Mouse (Mus musculus) cerebellum, adult 2 months (tissue): Measurements from ENCODE around the gene Derl3. TPM values are rescaled to one million over a fixed set of nuclear protein-coding genes. Genes with fewer than 3 reads are reported as not detected.

Experiments
- DNase-seq, 2 experiments: peaks; one replicate each; pipeline ENCODE4 v3.0.0; 2021
- H3K27ac ChIP-seq: fragments of 200-500 bp; 2 replicates; pipeline ENCODE4 v1.5.1; 2012; ENCODE audit warnings: low read length, control low read depth, inconsistent platforms; ENCODE audit not compliant: insufficient read depth
- H3K27me3 ChIP-seq: fragments of 200-500 bp; 2 replicates; pipeline ENCODE4 v1.6.1; 2012; ENCODE audit warnings: inconsistent platforms, mild to moderate bottlenecking, low read length, moderate library complexity; ENCODE audit not compliant: control insufficient read depth, insufficient read depth
- H3K4me1 ChIP-seq: fragments of 200-500 bp; 2 replicates; pipeline ENCODE4 v1.6.1; 2011; ENCODE audit warnings: low read length; ENCODE audit not compliant: control insufficient read depth, insufficient read depth
- H3K4me3 ChIP-seq: fragments of 200-500 bp; replicated peaks from 2 replicates; pipeline ENCODE3; 2011; ENCODE audit warnings: mild to moderate bottlenecking, low read depth, low read length, control low read depth; ENCODE audit not compliant: insufficient read depth
- CTCF ChIP-seq: fragments of 200-500 bp; IDR thresholded peaks from 2 replicates; pipeline ENCODE4 v1.5.1; 2011; ENCODE audit warnings: low read depth, mild to moderate bottlenecking, control low read depth, low read length, moderate library complexity, borderline replicate concordance; ENCODE audit not compliant: insufficient read depth
- POLR2A ChIP-seq: fragments of 200-500 bp; IDR thresholded peaks from 2 replicates; pipeline ENCODE4 v1.6.1; 2011; ENCODE audit warnings: low read length, control low read depth, borderline replicate concordance; ENCODE audit not compliant: insufficient read depth
- WGBS: fragments of 180-500 bp; shearing (Covaris S2); methylation state at CpG from one replicate; pipeline ENCODE4 v1.1.7; 2018; 5-methylcytosine and 5-hydroxymethylcytosine counted together
- polyA plus RNA-seq: library from polyadenylated mRNA; depleted of rRNA; stranded (reverse); fragments of >200 nt; gene quantifications from 2 replicates; pipeline ENCODE4 v1.2.3, GENCODE M21; 2012; rRNA removed

Gene Derl3
- polyA plus RNA-seq, 1 experiment = 3.4 TPM

DNA sequence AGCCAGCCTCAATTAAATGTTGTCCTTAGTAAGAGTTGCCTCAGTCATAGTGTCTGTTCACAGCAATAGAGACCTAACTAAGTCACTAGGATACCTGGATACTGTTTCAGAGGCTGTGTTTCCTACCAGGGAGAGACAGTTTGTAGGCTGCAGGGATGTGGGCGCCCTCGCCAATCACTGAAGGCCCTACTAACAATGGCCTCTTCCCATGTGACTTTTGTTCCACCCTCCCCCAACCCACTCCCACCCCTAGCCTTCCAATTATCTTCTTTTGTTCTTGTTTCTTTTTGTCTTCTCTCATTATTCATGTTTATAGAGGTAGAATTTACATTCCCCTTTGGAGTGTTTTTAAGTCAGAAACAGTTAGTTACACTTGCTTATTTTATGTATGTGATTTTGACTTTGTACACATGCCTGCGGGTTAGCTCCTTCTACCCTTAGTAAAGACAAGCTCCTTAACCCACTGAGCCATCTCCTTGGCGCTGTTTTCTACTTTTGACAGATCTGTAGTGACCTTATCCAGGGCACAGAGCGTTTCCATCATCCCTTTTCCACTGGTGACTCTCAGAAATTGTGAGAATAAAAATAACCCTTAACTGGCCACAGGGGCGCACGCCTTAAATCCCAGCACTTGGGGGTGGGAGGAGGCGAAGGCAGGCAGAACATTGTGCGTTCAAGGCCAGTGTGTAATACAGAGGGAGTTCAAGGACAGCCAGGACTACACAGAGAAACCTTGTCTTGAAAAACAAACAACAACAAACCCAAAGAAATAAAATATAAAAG, 48.0 kb downstream of the Derl3 start:
- H3K27me3 ChIP-seq = no peaks in the 10 kb centered on the region
- TF ChIP-seq CTCF = no peak
- TF ChIP-seq POLR2A = no peak
- H3K27ac ChIP-seq = no peak overlapping the region
- WGBS = 72% methylated on average over 9 of the region's 9 CpGs
- peaks cover 12% of the 10 kb centered on the region for H3K4me1 ChIP-seq
- H3K4me3 ChIP-seq = no peak overlapping the region
- no peak for DNase-seq

DNA sequence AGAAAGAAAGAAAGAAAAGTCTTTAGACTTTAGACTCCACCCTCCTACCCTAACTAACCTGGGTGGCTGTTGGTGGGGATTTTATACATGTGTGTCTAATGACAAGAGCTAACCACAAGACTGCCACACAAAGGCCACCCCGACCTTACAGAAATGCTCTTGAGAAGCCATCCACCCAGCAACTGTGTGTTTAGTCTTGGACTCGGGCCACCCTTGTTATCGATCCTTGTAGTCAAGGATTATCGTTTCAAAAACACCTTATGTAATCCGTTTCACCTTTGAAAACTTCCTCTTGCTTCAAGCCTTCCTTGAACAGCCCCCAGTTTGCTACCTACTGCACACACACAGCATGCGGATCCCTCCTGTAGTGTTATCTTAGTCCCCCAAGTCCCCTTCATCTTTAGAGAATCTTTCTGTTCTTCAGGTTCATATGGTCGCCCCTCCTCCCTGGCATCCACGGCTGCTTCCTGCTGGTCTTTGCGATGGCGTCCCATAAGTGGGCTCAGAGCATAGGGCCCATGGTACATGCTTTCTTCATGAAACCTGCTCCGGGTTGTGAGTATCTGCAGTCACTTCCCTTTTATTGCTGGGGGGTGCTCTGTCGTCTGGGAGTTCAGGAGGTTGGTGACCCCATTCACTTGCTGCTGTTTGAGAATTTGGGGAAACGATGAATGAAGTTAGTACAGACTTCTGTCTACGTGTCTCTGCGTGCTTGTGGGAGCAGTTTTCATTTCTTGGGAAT, 49.7 kb downstream of the Derl3 start, which contains the start of gene Vpreb3:
TSS of gene Vpreb3 (plus strand) at position 322 of the 742 bp plus-strand sequence.
- H3K27ac ChIP-seq = no peak within 1 kb of the TSS
- TF ChIP-seq POLR2A (no peak), CTCF (no peak)
- H3K4me1 ChIP-seq = 0 out of 2 replicates have a peak, but pooled peaks cover 4% of the 10 kb centered on the region
- no peak within 1 kb of the TSS for H3K4me3 ChIP-seq
- no peak for DNase-seq
- WGBS = 85% methylated on average over 15 of the region's 15 CpGs
- no peaks in the 10 kb centered on the region for H3K27me3 ChIP-seq

DNA sequence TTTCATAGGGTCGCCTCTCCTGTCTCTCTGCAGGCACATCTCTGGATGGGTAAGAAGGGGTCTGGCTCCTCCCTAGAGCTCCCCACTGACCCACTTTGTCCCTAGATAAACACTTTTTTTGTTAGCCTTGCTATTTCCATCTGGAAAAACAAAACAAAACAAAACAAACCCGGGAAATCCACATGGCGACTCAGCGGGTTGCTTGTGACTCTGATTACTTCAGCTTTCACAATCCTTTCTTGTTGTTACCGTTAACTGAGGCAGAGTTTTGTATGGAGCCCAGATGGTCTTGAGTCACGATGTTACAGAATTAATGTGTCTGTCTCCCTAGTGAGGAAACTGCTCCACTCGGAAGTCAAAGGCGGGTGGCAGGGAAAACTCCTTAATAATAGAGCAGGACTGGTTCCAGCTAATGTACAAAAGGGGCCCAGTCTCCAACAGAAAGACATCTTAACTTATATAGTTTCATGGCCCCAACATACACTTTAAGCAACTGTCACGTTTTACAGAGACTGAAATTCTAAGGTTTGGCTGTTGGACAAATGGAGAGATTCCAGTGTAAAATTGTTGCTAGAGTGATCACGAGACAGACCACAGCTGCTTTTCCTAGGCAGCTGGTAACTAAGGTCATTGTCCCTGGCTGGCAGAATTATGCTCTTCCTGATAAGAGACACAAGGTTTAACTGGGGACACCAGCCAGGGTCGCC, 51.0 kb downstream of the Derl3 start:
- no peak for DNase-seq
- Histone ChIP-seq H3K27me3 (no peaks in the 10 kb centered on the region), H3K4me1 (no peaks in the 10 kb centered on the region), H3K27ac (no peak overlapping the region), H3K4me3 (no peak overlapping the region)
- 29% methylated on average over 11 of the region's 11 CpGs for WGBS
- TF ChIP-seq POLR2A (no peak), CTCF (no peak)

- no peaks in the 10 kb centered on the region for H3K27me3 ChIP-seq
- WGBS = 94% methylated on average over 7 of the region's 7 CpGs
- no peak overlapping the region for H3K27ac ChIP-seq
- no peaks in the 10 kb centered on the region for H3K4me1 ChIP-seq
- no peak for DNase-seq
- H3K4me3 ChIP-seq = no peak overlapping the region
- no peak for TF ChIP-seq CTCF
- no peak for TF ChIP-seq POLR2A
Measured at GRCm38 (mm10) chr10:75945213-75945612, 52.0 kb downstream of the Derl3 start.

Other genes with a start within 250 kb of the Derl3 start
- 18.5 and 22.0 TPM in 2 replicates for gene Susd2, start 249.4 kb upstream of the Derl3 start, polyA plus RNA-seq
- 48.6 and 62.2 TPM in 2 replicates for gene Cabin1, start 129.1 kb upstream of the Derl3 start, polyA plus RNA-seq
- 146 and 151 TPM in 2 replicates for gene Ddt, start 120.0 kb upstream of the Derl3 start, polyA plus RNA-seq
- not detected in 2 replicates for gene Gm20441, start 112.5 kb upstream of the Derl3 start, polyA plus RNA-seq
- 8.5 and 8.7 TPM in 2 replicates for gene Gstt3, start 112.0 kb upstream of the Derl3 start, polyA plus RNA-seq
- gene Gstt1, start 94.8 kb upstream of the Derl3 start, polyA plus RNA-seq = 37.6 and 40.1 TPM in 2 replicates
- 0.14 TPM in 1 of 2 replicates, not detected in the other for gene Gstt4, start 70.9 kb upstream of the Derl3 start, polyA plus RNA-seq
- 21.0 and 26.6 TPM in 2 replicates for gene Gstt2, start 56.0 kb upstream of the Derl3 start, polyA plus RNA-seq
- 1,309 and 1,339 TPM in 2 replicates for gene Mif, start 33.2 kb upstream of the Derl3 start, polyA plus RNA-seq
- gene Smarcb1, start 28.2 kb downstream of the Derl3 start, polyA plus RNA-seq = 78.5 and 82.1 TPM in 2 replicates
- gene Chchd10, start 39.7 kb downstream of the Derl3 start, polyA plus RNA-seq = 567 and 609 TPM in 2 replicates
- 2.3 and 3.0 TPM in 2 replicates for gene Mmp11, start 43.1 kb downstream of the Derl3 start, polyA plus RNA-seq
- 0.54 and 0.70 TPM in 2 replicates for gene Gm867, start 47.3 kb downstream of the Derl3 start, polyA plus RNA-seq
- gene Vpreb3, start 49.6 kb downstream of the Derl3 start, polyA plus RNA-seq = 0.21 and 1.00 TPM in 2 replicates
- 0.08 TPM in 1 of 2 replicates, not detected in the other for gene Gm5134, start 61.1 kb downstream of the Derl3 start, polyA plus RNA-seq
- 17.9 and 18.1 TPM in 2 replicates for gene Zfp280b, start 139.2 kb downstream of the Derl3 start, polyA plus RNA-seq
- gene Slc5a4b, start 217.5 kb downstream of the Derl3 start, polyA plus RNA-seq = not detected in 2 replicates